Mouse (Mus musculus) MEL (cell line): ENCODE measurements around the gene Hint2.

Source experiments
- CHD2 ChIP-seq: IDR thresholded peaks from 2 replicates; pipeline ENCODE4 v1.6.1; 2011; ENCODE audit warnings: low read length, improper control_type of control experiment
- E2F4 ChIP-seq: IDR thresholded peaks from 2 replicates; pipeline ENCODE4 v1.6.1; 2011; ENCODE audit warnings: low read depth, low read length, improper control_type of control experiment, borderline replicate concordance
- ETS1 ChIP-seq: IDR thresholded peaks from 2 replicates; pipeline ENCODE4 v1.6.1; 2012; ENCODE audit warnings: low read depth, mild to moderate bottlenecking, inconsistent platforms, low read length, improper control_type of control experiment, moderate library complexity
- GATA1 ChIP-seq: IDR thresholded peaks from 2 replicates; pipeline ENCODE4 v1.6.1; 2011; ENCODE audit warnings: low read depth, low read length, improper control_type of control experiment
- HCFC1 ChIP-seq: IDR thresholded peaks from 2 replicates; pipeline ENCODE4 v1.6.1; 2012; ENCODE audit warnings: low read depth, mild to moderate bottlenecking, inconsistent platforms, low read length, improper control_type of control experiment, moderate library complexity
- RCOR1 ChIP-seq: IDR thresholded peaks from 2 replicates; pipeline ENCODE4 v1.6.1; 2012; ENCODE audit warnings: low read depth, mild to moderate bottlenecking, inconsistent platforms, low read length, improper control_type of control experiment
- TAL1 ChIP-seq: IDR thresholded peaks from 2 replicates; pipeline ENCODE4 v1.6.1; 2012; ENCODE audit warnings: mild to moderate bottlenecking, inconsistent platforms, low read length, moderate library complexity, mixed read lengths

- TF ChIP-seq E2F4: no peak
- TF ChIP-seq RCOR1: no peak
- no peak for TF ChIP-seq HCFC1
- no peak for TF ChIP-seq CHD2
- no peak for TF ChIP-seq TAL1
- TF ChIP-seq GATA1: no peak
- TF ChIP-seq ETS1: no peak
Measured at GRCm38 (mm10) chr4:43690021-43690420, 33.8 kb upstream of the Hint2 start.
